Mouse (Mus musculus) megakaryocyte-erythroid progenitor cell, adult 5 weeks (primary cell): ENCODE results near the gene Tpst2. TPM values are rescaled to one million over a fixed set of nuclear protein-coding genes. Genes with fewer than 3 reads are reported as not detected.

Experiments
- polyA plus RNA-seq: library from polyadenylated mRNA; stranded (reverse); fragments of >175 nt; gene quantifications from 2 replicates; pipeline ENCODE4 v1.2.3, GENCODE M21; 2012

The Tpst2 gene
- 166 and 178 TPM in 2 replicates for polyA plus RNA-seq

DNA sequence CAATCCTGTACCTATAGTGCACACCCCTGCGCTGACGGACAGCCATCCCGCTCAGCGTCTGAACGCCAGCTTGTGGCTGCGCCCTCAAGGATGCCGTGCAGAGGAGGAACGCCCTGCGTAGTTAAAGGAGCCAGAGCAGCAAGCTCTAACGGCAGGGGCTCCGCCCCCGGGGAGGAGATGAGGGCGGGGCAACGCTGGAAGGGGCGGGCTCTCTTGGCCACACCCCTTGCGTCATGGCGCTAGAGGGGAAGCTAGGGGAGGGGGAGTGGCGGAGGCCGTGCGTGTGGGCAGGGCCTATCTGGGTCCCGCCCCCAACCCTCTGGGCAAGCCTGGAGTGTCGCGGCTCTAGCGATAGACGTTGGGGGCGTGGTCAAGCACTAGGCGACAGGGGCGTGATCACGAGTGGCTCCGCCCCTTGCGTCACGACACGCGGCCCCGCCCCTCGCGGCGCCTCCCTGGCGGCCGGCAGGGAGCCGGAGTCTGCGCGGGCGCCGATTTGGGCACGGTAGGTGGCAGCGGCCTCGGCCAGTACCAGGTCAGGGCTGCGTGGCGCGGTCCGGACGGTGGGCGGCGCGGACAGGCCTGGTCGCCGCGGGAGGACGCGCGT, at the start of gene Tpst2:
Gene Tpst2 (plus strand): TSS at position 425 of the 607 bp plus-strand sequence.

DNA sequence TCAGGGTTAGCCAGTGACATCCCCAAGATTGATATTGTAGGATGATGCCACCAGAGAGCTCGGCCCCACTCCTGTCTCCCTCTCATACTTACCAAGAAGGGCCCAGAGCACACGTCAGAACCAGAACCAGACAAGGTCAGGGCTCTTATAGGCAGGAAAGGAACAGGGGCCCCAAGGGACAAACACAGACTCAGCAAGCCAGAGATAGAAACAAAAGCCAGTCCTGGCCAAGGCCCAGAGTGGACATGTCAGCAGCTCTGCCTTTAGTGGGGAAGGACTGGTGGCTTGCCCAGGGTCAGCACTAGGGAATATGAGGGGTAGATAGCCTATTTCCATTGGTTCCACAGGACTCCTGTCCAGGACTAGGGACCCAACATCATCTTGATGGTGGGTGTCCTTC, 24.1 kb upstream of the Tpst2 start, which contains the start of gene Cryba4:
Gene Cryba4 (minus strand): TSS at position 119 of the 400 bp plus-strand sequence.

DNA sequence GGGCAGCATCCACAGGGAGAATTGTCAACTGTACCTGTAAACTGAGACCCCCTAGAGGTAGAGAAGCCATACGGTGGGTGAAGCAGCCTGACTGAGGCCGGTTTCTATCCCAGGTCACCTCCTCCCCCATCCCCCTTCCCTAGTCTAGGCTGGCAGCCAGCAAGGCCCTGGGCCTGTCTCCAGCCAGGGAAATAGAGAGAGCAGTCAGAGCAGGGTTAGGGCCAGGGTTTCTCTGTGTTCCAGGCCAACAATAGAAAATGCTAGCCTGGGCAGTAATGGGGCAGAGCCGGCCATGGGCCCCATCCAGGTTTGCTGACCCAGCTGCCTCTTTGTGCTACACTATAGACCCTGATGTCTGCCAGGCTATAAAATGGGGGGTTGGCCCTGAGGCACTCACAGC, 21.1 kb upstream of the Tpst2 start, which contains the start of gene Crybb1:
Gene Crybb1 (plus strand): TSS at position 390 of the 400 bp plus-strand sequence.

DNA sequence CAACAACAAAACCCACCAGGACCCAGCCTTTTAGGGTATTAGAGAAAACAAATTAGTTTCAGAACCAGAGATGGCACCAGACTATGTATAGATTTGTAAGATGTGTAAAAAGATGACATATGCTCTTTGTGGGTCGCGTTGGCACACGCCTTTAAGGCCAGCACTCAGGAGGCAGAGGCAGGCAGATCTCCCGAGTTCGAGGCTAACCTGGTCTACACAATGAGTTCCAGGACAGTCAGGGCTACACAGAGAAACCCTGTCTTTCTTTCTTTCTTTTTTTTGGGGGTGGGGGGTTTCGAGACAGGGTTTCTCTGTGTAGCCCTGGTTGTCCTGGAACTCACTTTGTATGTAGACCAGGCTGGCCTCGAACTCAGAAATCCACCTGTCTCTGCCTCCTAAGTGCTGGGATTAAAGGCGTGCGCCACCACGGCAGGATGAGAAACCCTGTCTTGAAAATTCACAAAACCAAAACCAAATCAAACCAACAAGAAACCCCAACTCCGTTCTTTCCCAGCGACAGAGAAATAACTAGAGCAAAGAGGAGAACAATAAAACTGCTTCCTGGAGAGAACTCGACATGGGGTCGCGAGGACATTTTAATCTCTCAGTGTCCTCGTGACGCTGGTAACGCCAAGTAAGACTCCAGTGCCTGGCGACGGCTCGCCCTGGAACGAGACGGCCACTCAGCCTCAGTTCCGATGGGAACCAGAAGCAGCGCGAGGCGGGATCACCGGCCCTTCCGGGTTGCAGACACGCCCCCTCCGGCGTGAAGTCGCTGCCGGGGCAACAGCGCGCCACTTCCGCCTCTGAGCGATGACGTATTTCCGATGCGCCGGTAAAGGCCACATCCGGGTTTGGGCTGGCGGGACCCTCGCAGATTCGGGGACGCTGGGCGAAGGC, 49.3 kb downstream of the Tpst2 start, which contains the start of gene Tfip11:
Gene Tfip11 (plus strand): TSS at position 813 of the 900 bp plus-strand sequence.

DNA sequence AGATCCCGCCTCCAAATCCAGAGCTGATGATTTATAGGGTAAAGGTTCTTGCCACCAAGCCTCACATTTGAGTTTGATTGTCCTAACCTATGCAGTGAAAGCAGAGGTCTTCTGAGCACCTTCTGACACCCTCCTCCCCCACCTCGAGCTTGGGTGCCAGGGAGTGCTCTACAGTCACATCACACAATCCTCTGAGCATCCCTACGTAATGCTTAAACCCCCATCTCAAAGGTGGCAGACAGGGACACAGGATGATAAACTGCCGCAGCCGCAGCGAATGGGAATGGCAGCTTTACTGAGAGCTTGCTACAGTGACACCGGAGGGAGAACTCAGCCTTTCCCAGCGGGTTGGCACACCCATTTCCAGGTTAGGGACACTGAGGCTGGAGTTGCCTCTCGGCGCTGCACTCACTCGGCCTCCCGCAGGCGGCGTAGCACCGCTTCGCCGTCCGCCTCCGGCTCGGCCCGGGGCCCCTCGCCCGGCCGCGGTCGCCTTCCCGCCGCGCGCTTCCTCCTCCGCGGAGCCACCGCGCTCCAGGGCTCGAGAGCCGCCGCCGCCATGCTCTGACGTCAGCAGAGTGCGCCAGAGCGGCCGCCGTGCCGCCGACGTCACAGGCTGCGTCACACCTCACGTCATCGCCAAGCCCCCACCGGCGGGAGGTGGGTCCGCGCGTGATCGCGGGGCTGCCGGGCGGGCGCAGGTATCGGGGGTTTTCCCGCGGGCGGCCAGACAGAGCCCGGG, 66.1 kb downstream of the Tpst2 start, which contains the start of the genes Srrd and Hps4:
Gene Srrd (minus strand): TSS at position 578 of the 742 bp plus-strand sequence.
Gene Hps4 (plus strand): TSS at position 621 of the 742 bp plus-strand sequence.

DNA sequence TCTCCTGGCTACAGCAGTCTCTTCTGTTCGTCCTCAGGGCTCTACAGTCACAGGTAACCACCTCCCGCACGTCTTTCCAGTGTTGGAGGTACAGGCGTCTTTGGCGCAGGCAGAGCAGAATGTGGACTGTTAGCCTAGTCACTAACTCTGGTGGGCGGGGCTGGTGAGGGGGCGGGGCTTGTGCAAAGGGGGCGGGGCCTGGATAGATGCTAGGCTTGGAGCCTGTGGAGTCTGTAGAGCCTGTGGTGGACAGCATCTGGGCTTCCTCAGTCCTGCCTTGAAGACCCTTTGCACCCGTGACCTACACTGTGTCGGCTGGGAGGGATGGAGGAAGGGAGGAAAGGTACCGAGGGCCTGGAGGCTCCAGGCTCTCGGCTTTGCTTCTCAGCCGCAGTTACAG, 79.4 kb downstream of the Tpst2 start, which contains the start of gene Gm6583:
Gene Gm6583 (minus strand): TSS at position 124 of the 400 bp plus-strand sequence.

Other genes starting within 250 kb of the Tpst2 start
- 0.28 and 0.46 TPM in 2 replicates for gene Cryba4, start 24.2 kb upstream of the Tpst2 start, polyA plus RNA-seq
- gene Crybb1, start 20.9 kb upstream of the Tpst2 start, polyA plus RNA-seq: 0.06 and 0.34 TPM in 2 replicates
- 58.1 and 62.2 TPM in 2 replicates for gene Tfip11, start 49.7 kb downstream of the Tpst2 start, polyA plus RNA-seq
- 21.9 and 24.3 TPM in 2 replicates for gene Srrd, start 66.3 kb downstream of the Tpst2 start, polyA plus RNA-seq
- gene Hps4, start 66.4 kb downstream of the Tpst2 start, polyA plus RNA-seq: 31.8 and 38.2 TPM in 2 replicates
- gene Gm6583, start 79.3 kb downstream of the Tpst2 start, polyA plus RNA-seq: 0.04 TPM in 1 of 2 replicates, not detected in the other
- gene Asphd2, start 118.2 kb downstream of the Tpst2 start, polyA plus RNA-seq: not detected in 2 replicates
- not detected in 2 replicates for gene Gm6588, start 172.7 kb downstream of the Tpst2 start, polyA plus RNA-seq